Mouse (Mus musculus) lung, adult 18-20 months (tissue): ENCODE measurements around the gene Etl4.
A peak's percentile ranks its signal among the peaks of the same experiment; 100 is the strongest.
"Not testable (repeated sequence)": the region's sequence is repeated elsewhere in the genome, so short reads cannot be mapped to it uniquely, and the experiment has no call there.

ENCODE experiments used
- DNase-seq, 2 experiments: peaks; one replicate each; pipeline ENCODE4 v3.0.0; 2022; ENCODE audit warnings: mixed read lengths in 2 of 2

Etl4 gene

DNA sequence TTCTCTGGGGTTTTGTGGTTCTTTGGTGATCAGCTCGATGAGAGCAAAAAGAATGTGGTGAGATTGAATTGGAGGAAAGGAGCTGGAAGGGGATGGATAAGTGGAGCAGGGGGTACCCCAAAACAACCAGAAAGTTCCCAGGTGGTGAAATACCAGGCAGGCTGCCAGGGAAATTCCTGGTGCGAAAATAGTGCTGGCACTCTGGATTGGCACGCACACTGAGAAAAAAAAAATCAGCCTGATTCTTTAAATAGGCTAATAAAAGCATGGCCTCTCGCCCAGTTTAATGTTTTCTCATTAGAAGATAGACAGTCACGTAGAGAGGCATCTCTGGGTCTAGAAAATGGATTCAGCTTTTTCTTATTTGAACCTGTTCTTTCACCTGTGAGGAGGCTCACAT, 258.0 kb downstream of the Etl4 start:
- peak; percentile 21 to 22 for DNase-seq

DNA sequence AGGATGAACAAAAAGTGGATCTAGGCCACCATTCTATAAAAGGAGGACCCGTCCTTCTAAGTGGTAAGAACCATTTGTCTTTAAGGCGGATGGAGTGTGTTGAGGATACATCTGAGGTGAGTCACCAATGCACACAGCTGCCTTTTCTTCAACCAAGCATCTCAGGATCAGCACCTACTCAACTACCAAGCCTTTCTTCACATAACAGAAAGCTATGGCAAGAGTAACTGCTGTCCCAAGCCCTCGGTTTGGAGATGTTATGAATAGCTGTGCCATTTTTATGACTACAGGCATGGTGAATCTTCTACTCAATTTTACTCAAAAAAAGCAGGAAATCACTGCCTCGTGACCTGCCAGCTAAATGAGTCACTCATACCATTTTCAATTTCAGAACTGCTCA, 258.6 kb downstream of the Etl4 start:
- DNase-seq: no peak

DNA sequence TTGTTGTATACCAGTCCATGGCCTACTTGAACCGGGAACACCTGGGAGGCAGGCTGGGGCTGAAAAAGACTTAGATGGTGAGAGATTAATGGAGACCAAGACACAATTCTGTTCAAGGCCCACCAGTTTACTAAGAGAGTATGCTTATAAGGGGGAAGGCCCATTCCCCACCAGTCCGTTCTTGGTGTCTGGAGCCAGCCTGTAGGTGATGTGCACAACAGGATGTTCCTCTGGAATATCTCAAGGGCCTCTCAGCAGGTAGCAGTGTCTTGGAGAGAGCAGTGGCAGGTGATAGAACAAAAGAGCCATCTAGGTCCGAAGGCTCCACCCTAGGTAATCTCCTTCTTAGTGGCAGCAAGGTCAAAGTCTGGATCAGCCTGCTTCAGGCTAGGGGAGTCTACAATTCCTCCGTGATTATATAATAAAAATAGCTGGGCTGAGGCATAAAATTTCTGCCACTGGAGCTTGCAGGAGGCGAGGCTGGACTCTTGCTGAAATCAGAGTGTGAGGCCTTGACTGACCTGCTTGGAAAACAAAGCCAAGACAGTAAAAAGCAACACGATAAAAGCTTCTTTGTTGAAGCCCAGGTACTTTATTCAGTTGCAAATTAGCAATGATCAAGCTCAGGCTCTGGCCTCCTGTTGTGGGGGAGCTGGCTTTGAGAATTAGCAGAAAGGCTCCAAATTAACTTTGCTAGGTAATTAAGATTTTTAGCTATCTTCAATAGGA, 267.0 kb downstream of the Etl4 start:
- DNase-seq: not testable (repeated sequence)

DNA sequence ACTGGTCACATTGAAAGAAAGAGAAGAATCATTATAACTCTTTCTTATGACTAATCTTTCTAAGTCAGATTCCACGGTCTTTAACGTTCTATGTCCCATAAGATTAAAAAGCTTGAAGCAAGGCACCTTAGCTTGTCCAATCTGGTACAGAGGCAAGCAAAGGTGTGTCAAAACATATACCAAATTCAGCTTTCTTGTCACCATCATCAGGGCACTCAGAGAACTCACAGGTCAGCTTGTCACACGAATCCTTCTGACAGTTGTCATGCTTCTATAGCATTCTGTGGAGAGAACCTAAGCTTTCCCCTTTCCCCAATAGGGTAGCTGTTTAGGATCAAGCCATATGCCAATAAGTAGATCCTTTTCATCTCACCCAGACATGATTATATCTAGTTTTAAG, 267.7 kb downstream of the Etl4 start:
- not testable (repeated sequence) for DNase-seq

DNA sequence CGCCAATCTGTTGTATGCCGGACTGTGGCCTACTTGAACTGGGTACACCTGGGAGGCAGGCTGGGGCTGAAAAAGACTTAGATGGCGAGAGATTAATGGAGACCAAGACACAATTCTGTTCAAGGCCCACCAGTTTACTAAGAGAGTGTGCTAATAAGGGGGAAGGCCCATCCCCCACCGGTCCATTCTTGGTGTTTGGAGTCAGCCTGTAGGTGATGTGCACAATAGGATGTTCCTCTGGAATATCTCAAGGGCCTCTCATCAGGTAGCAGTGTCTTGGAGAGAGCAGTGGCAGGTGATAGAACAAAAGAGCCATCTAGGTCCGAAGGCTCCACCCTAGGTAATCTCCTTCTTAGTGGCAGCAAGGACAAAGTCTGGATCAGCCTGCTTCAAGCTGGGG, 271.0 kb downstream of the Etl4 start:
- not testable (repeated sequence) for DNase-seq

DNA sequence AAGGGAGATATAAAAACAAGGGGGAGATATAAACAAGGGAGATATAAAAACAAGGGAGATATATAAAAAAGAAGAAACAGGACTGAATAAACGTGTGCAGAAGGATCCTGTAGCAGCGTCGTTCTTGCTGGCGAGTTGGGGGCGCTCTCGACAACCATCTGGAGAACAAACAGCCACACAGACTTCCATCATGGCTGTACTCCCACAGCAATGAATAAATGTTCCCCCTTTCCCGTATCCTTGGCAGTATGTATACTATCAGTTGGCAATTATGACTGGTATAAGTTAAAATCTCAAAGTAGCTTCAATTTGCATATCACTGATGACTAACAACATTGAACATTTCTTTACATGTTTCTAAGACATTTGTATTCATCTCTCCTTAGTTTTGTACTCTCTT, 277.6 kb downstream of the Etl4 start:
- DNase-seq: not testable (repeated sequence)

DNA sequence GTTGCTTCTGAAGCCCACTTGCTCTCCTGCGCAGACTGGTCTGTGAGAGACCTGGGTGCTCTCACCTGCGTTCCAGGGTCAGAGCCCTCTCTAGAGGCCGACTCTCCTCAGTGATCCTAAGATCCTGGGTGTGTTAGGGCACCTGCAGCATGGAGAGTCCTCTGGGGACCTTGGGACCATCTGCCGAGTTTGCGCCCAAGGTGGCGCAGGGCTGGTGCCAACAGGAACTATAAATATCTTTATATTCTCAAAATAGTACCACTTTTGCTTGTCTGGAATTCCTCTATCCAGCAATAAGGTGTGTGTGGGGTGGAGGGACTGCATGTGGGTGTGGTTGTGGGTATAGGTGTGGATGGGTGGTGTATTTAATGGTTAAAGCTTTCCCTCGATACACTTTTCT, 293.4 kb downstream of the Etl4 start:
- no peak for DNase-seq

DNA sequence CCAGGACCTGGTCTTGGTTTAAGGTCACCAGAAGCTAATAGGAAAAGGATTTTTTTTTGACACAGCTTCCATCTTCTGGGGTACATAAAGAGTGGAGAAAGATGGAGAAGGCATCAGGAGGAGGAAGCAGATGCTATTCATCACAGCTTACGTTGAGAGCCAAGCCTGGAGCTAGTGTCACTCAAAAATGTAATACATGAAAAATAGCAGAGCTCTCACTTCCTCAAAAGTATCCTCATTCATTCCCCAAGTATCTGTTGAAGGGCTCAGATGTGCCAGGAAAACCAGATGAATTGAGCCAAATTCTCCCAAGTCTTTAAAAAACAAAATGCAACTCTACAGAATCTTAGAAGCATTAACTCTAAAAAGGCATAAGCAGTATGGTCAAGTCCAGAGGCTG, 297.1 kb downstream of the Etl4 start:
- DNase-seq: no peak

DNA sequence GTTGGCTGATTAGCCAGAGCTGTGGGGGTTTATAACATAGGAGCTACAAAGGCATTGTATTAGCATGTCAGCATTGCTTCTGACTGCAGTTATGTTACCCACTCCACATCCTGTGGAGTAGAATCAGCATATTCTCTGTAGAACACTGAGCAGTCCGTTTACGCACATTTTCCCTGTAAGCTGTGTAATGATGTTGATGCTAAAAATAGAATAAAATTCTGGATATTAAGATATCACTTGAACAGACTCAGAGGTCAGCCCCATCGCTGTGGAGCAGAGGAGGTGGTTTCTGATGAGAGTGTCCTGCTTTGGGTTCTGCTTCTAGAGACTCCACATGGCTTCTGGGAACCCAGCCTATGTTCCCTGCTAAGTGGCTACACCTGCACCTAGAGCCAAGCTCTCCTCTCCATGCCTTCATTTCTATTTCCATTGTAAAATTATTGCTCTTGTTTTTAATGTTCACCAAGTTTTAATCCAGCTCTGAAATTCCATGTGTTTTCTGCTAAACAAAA, 299.2 kb downstream of the Etl4 start:
- no peak for DNase-seq

DNA sequence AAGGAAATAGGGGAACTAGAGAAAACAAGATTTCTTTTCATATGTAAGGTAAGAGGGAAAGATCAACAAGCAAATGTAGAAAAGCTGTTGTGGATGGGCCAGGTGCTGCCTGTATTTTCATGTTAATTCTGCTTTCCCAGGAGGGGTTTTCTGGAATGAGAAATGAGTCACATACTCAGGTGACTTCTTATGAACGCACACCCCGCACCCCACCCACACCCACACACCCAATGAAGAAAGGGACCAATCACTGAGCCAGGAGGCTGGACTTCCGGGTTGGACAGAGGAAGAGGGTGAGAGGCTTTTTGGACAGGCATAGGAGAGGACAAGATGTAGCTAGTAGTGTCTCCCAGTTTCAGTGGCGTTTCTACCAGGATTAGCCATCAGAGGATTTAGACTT, 299.8 kb downstream of the Etl4 start:
- DNase-seq: peak in 1 of 2 experiments; percentile 0

DNA sequence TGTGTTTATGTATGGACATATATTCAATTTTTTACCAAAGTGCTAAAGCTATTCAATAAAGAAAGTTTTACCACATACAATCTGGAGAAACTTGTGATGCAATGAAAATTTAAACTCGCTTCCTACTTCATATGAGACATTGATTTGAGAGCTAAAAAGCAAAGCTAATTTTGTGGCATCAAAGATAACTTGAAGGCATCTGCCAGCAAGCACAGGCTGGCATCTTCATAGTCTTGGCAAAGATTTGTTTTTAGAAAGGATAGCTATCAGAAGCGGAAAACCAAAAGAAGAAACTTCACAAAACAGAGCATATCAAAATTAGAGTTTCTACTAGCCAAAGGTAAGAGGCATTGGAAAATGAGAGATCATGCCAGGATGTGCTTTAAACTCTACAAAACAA, 306.7 kb downstream of the Etl4 start:
- DNase-seq: no peak

DNA sequence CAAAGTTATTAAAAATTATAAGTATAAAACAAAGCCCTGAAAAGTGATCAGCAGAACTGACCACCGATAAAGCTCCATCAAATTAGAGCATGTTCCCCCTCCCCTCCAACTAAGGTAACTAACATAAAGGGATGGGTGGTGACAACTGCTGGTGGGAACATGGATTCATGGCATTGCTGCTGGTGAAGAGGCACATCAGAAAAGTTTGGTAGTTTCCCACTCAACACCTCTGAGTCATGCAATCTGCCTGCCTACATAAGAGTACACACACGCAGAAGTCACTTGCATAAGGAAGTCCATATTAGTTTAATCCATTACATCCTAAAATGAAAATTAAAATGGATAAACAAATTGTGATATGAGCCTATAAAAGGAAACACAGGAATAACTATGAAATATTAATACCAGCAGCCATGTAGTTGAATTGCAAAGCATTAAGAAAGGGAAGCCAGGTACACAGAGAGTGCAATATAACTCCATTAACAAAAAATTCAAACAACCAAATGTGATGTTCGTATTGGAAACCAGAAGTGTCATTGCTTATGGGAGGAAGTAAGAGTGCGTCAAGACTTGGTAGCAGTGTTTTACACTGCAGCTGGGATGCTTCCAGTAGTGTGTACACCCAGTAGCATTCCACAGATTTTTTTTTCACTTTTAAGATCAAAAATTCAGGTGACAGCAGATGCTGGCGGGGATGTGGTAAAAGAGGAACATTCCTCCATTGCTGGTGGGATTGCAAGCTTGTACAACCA, 307.3 kb downstream of the Etl4 start:
- DNase-seq: no peak

DNA sequence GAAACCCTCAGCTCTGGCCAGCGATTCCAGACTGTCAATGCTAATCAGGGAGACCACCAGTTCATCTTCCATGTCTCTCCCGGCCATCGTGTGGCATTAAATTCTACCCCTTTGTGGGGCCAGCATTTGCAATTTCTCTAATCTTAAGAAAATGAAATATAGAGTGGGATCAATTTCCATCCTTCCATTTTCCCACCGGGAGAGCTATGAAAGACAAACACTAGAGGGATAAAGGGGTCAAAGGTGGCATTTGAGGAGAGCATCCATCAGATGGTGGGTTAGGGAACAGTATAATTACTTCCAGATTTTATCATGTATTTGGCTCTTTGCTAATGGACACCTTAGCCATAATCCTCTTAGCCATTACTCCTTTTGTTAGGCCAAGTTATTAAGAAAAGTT, 321.8 kb downstream of the Etl4 start:
- DNase-seq: no peak

DNA sequence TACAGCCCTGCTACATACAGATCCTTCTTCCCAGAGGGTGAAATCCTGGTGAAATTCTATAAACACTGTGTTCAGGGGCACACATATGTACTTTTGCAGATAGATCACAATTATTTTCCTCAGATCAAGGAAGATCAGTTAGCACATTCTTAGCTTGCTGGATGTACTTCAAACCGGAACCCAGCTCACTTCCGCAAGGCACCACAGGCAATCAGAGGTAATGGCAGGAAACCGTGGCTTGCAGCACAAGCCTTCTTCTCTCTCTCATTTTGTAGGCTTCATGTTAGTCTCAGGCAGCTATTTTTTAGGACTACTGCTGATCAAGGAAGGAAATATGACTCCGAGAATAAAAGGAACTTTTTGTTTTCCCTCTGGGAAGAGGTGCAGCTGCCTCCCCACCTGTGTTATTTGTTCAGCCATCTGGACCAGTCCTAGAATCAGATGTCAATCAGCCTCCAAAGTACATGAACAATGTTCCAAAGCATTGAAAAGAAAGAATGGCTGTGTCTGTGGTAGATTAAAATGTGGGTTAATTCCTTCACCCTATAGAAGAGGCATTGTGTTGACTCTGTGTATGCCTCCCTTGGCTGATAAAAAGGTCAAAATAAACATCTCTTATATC, 338.6 kb downstream of the Etl4 start:
- DNase-seq: no peak

DNA sequence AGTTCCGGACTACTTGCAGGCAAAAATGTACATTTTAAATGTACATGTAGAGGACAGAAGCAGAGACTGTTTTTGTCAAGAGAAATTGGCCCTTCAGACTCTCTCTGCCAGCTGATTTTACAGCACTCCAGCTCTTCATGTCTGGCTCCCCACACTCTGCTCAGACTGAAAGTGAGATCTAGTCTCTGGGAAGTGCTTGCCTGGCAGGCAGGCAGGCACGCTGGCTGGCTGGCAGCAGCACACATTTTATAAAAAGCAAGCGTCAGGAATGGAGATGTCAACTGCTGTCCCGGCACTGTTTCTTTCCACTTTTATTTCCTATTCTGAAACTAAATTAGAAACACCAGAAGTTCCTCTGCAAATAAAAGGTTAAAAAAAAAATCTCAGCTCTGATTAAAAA, 339.8 kb downstream of the Etl4 start:
- DNase-seq: no peak

DNA sequence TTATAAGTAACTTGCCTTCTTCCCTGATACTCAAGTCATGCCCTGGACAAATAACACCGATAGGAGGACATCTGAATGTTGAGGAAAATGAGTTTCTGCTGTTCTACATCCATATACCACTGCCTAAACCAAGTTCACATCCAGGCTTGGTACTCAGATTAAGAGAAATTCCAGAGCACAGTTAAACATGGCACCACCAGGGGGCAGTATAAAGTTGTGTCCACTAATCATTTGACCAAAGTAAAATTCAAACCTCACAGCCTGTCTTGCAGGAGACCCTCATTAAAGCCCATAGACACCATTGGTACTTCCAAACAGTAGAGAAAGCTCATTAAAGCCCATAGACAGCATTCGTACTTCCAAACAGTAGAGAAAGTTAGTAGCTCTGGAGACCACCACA, 366.5 kb downstream of the Etl4 start:
- DNase-seq: peak; percentile 4 to 14

DNA sequence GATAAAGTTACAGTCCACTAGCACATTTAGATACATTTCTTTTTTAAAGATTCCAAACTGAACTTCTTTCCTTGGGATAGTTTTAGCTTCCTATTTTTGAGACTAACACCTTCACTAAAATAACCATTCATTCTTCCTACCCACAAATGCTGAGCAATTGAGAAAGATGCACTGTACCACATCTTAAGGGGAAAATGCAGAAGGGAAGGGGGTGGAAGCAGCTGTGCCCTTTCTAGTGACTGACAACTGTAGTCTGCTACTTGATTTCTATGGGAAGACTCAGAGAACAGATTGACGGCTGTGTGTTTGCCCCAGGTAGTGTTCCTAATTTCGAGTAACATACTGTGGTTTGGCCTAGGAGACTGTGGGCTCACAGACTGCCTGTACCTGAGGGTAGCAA, 372.3 kb downstream of the Etl4 start:
- DNase-seq: no peak

DNA sequence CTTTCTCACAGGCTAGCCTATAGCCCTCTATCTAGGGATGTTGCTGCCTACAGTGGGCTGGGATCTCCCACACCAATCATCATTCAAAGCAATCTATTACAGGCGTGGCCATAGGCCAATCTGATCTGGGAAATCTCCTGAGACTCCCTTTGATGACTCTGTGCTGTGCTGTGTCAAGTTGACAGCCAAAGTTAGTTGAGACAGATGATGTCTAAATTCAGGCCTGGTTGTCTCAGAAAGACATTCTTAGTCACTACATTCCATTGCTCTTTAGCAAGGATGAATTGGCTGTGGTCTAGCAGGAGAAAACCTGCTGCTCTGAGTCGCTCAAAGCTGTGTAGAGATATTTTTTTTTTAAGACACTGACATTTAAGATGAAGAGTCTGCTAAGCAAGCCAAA, 374.8 kb downstream of the Etl4 start:
- DNase-seq: no peak

DNA sequence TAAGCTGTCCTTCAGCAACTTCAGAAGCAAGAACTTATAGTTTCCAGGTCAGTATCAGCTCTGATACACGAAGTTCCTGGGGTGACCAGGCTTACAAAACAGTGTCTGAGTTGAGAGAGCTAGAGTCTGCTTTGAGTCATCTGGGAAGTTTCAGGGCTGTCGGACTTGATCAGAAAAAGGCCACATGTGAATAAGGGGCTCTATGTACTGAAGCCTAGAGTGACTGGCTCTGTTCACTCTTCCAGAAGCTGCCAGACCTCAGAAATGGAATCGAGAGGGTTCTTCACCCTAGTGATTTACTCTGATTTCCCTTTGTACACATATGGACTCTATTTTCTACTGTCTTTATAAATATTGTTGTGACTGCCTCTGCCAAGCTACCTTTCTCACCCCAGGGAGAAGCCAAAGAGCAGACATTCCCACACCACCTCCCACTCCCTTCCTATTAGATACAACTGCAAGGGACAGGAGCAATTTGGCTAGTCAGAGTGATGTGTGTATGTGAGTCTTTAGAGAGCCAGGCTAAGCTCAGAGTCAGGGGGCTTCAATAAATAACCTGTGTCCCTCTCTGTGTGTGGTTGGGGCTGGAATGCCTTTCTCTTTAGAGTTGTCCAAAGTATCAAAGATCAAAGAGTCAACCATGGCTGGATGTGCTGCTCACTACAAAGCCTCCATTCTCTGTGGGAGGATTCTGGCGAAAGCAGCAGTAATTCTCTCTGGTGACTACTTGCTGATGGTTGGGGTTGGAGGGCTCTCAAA, 381.6 kb downstream of the Etl4 start:
- no peak for DNase-seq

DNA sequence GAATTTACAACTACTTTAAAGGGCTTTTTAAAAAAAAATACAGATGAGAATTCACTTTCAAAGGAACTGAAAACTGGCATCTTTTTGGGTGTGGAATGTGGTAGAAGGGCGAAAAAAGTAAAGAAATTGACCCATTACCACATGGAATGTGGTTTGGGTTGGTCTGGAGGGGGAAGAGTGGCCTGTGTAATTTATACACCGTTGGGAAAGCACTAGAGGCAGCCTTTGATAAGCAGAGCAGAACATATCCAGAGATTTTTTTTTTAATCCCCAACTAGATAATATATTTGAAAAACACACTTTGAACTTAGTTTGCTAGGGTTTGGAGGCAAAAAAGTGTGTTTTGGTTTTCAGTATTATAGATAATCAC, 382.1 kb downstream of the Etl4 start:
- DNase-seq: no peak

DNA sequence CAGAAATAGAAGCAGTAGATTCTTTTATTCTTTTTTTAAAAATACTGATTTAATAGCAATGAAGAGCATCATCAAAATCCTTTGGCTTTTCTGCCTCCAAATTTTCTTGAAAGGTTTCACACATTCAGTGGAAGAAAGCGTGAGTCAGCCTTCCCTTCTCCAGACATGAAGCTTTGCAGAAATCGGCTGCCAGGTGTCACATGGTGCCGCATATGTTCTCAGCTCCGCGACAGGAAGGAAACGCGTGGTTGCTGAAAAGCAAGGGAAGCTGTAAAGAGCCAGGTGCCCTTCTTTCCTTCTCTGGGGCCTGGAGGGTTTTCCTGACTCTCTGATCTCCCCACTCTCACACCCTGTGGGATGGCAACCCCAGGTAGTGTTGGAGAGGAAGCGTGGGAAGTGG, 383.8 kb downstream of the Etl4 start:
- DNase-seq: no peak

DNA sequence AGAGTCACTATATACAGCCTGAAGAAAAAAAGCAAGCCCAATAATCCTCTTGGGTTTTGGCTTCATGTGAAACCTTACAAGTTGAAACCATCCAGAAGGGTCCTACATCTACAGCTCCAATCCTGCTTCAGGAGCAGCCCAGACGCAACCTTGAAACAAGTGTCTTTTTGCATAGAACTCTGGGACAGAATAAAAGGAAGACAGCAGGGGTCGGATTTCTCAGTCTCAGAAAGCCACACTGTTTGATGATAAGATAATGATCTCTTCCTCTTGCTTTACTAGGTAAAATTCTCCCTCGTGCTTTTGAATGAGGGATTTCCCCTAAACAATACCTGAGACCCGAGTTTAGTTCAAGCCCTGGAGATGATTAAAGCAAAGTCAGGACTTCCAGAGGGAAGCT, 385.0 kb downstream of the Etl4 start:
- DNase-seq: no peak

DNA sequence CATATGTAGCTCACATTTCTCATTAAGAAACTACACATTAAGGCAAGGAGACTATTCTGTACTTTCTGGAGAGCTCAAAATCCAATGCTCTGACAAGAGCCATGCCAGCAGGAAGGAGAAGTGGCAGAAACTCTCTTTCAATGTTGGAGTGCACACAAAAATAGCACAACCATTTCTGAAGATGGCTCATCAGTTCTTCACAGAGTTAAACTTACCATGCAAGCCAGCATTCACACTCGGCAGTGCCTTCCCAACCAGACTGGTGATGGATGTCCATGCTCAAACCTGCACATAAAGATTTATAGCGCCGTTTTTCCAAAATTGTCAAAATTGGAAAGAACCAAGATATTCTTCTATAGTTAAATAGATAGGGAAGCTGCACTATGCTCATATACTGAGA, 392.9 kb downstream of the Etl4 start:
- DNase-seq: no peak
